Mouse (Mus musculus) limb, embryonic 12.5 days (tissue): ENCODE results near the gene Mpeg1. TPM values are rescaled to one million over a fixed set of nuclear protein-coding genes. Genes with fewer than 3 reads are reported as not detected.

ENCODE experiments used
- ATAC-seq: fragments of 200-750 bp; cut with Nextera tagmentation; 2 replicates; pipeline ENCODE4 v1.8.0; 2017; ENCODE audit warnings: low read depth, moderate TSS enrichment; ENCODE audit not compliant: insufficient number of reproducible peaks, insufficient read depth, low FRiP score, low TSS enrichment
- H3K27ac ChIP-seq: fragments of 300-500 bp; sonication (generic); 2 replicates; pipeline ENCODE4 v1.5.1; 2016; ENCODE audit warnings: mild to moderate bottlenecking, moderate library complexity
- H3K27me3 ChIP-seq: fragments of 300-500 bp; sonication (generic); 2 replicates; pipeline ENCODE4 v1.6.1; 2016; ENCODE audit warnings: mild to moderate bottlenecking, moderate library complexity
- H3K36me3 ChIP-seq: fragments of 300-500 bp; sonication (generic); 2 replicates; pipeline ENCODE4 v1.6.1; 2016; ENCODE audit warnings: mild to moderate bottlenecking, moderate library complexity
- H3K4me1 ChIP-seq: fragments of 300-500 bp; sonication (generic); replicated peaks from 2 replicates; pipeline ENCODE4 v1.6.1; 2016
- H3K4me2 ChIP-seq: fragments of 300-500 bp; sonication (generic); 2 replicates; pipeline ENCODE4 v1.6.1; 2016; ENCODE audit warnings: mild to moderate bottlenecking, moderate library complexity
- H3K4me3 ChIP-seq: fragments of 300-500 bp; sonication (generic); replicated peaks from 2 replicates; pipeline ENCODE4 v1.5.1; 2016; ENCODE audit warnings: mild to moderate bottlenecking
- H3K9ac ChIP-seq: fragments of 300-500 bp; sonication (generic); replicated peaks from 2 replicates; pipeline ENCODE4 v1.6.1; 2016; ENCODE audit warnings: mild to moderate bottlenecking, moderate library complexity
- H3K9me3 ChIP-seq: fragments of 300-500 bp; sonication (generic); 2 replicates; pipeline ENCODE4 v1.6.1; 2016; ENCODE audit warnings: mild to moderate bottlenecking, moderate library complexity
- WGBS: fragments of 180-500 bp; shearing (Covaris S2); methylation state at CpG from one replicate; pipeline ENCODE4 v1.1.7; 2016; 5-methylcytosine and 5-hydroxymethylcytosine counted together
- polyA plus RNA-seq: library from polyadenylated mRNA; unstranded; fragments of >200 nt; fragmentation: Nextera tagmentation; extraction: Ambion mirVana; gene quantifications from 2 replicates; pipeline ENCODE4 v1.2.1, GENCODE M21; 2016

The Mpeg1 gene
- polyA plus RNA-seq, 1 experiment from 2014 or later = 0.25 TPM

GRCm38 (mm10) chr19:12439581-12439980, 21.0 kb upstream of the Mpeg1 start:
- Histone ChIP-seq H3K4me2 (no peak overlapping the region), H3K36me3 (no peaks in the 10 kb centered on the region), H3K9me3 (no peaks in the 10 kb centered on the region), H3K4me3 (no peak overlapping the region), H3K4me1 (no peaks in the 10 kb centered on the region), H3K27ac (no peak overlapping the region), H3K27me3 (no peaks in the 10 kb centered on the region), H3K9ac (no peak overlapping the region)
- no peak for ATAC-seq
- 42% methylated on average over 1 of the region's 1 CpGs for WGBS

GRCm38 (mm10) chr19:12440103-12440725, 20.4 kb upstream of the Mpeg1 start:
- H3K4me1 ChIP-seq = no peaks in the 10 kb centered on the region
- no peak for ATAC-seq
- 75% methylated on average over 5 of the region's 5 CpGs for WGBS
- H3K9ac ChIP-seq = no peak overlapping the region
- H3K4me2 ChIP-seq = no peak overlapping the region
- no peaks in the 10 kb centered on the region for H3K36me3 ChIP-seq
- no peaks in the 10 kb centered on the region for H3K27me3 ChIP-seq
- H3K4me3 ChIP-seq = no peak overlapping the region
- H3K9me3 ChIP-seq = no peaks in the 10 kb centered on the region
- no peak overlapping the region for H3K27ac ChIP-seq

- H3K4me2 ChIP-seq = no peak overlapping the region
- no peaks in the 10 kb centered on the region for H3K9me3 ChIP-seq
- WGBS = 76% methylated on average over 4 of the region's 4 CpGs
- H3K4me3 ChIP-seq = no peak overlapping the region
- H3K27ac ChIP-seq = no peak overlapping the region
- no peak for ATAC-seq
- H3K36me3 ChIP-seq = no peaks in the 10 kb centered on the region
- H3K27me3 ChIP-seq = no peaks in the 10 kb centered on the region
- no peak overlapping the region for H3K9ac ChIP-seq
- no peaks in the 10 kb centered on the region for H3K4me1 ChIP-seq
These were observed 18.0 kb upstream of the Mpeg1 start for GRCm38 (mm10) chr19:12442560-12442959.

- no peak overlapping the region for H3K4me3 ChIP-seq
- H3K27me3 ChIP-seq = no peaks in the 10 kb centered on the region
- no peaks in the 10 kb centered on the region for H3K9me3 ChIP-seq
- H3K4me1 ChIP-seq = no peaks in the 10 kb centered on the region
- H3K9ac ChIP-seq = no peak overlapping the region
- H3K36me3 ChIP-seq = no peaks in the 10 kb centered on the region
- no peak overlapping the region for H3K27ac ChIP-seq
- WGBS = 82% methylated on average over 3 of the region's 3 CpGs
- H3K4me2 ChIP-seq = no peak overlapping the region
- no peak for ATAC-seq
These were observed 15.6 kb upstream of the Mpeg1 start for GRCm38 (mm10) chr19:12445014-12445413.

GRCm38 (mm10) chr19:12457401-12458066, 3.0 kb upstream of the Mpeg1 start:
- WGBS = 32% methylated on average over 12 of the region's 12 CpGs
- H3K36me3 ChIP-seq = no peaks in the 10 kb centered on the region
- H3K9me3 ChIP-seq = no peaks in the 10 kb centered on the region
- peak overlapping the region; percentile 74 for H3K27ac ChIP-seq
- H3K9ac ChIP-seq = 0 out of 2 replicates have a peak overlapping the region, but pooled peaks have one; percentile 31
- H3K4me3 ChIP-seq = peak overlapping the region; percentile 21
- peak; percentile 79 for ATAC-seq
- peak overlapping the region; percentile 43 for H3K4me2 ChIP-seq
- no peaks in the 10 kb centered on the region for H3K27me3 ChIP-seq
- H3K4me1 ChIP-seq = peaks cover 8% of the 10 kb centered on the region; the same call in 1 of the 2 replicates

GRCm38 (mm10) chr19:12459516-12459915, 1.1 kb upstream of the Mpeg1 start:
- no peaks in the 10 kb centered on the region for H3K36me3 ChIP-seq
- H3K4me2 ChIP-seq = no peak overlapping the region
- H3K9ac ChIP-seq = no peak overlapping the region
- no peaks in the 10 kb centered on the region for H3K27me3 ChIP-seq
- ATAC-seq = no peak
- no peaks in the 10 kb centered on the region for H3K9me3 ChIP-seq
- no peak overlapping the region for H3K4me3 ChIP-seq
- WGBS = 69% methylated on average over 4 of the region's 4 CpGs
- H3K27ac ChIP-seq = no peak overlapping the region
- peaks cover 8% of the 10 kb centered on the region; the same call in 1 of the 2 replicates for H3K4me1 ChIP-seq

GRCm38 (mm10) chr19:12462851-12463721, 2.5 kb downstream of the Mpeg1 start:
- no peaks in the 10 kb centered on the region for H3K27me3 ChIP-seq
- WGBS = 78% methylated on average over 7 of the region's 7 CpGs
- no peak for ATAC-seq
- H3K9me3 ChIP-seq = no peaks in the 10 kb centered on the region
- H3K4me1 ChIP-seq = no peaks in the 10 kb centered on the region
- no peak overlapping the region for H3K4me3 ChIP-seq
- H3K9ac ChIP-seq = no peak overlapping the region
- 0 out of 2 replicates have a peak overlapping the region, but pooled peaks have one; percentile 2 for H3K27ac ChIP-seq
- H3K4me2 ChIP-seq = no peak overlapping the region
- no peaks in the 10 kb centered on the region for H3K36me3 ChIP-seq

GRCm38 (mm10) chr19:12463722-12464035, 3.1 kb downstream of the Mpeg1 start:
- Histone ChIP-seq H3K9ac (no peak overlapping the region), H3K36me3 (no peaks in the 10 kb centered on the region), H3K27me3 (no peaks in the 10 kb centered on the region), H3K4me2 (no peak overlapping the region), H3K4me1 (no peaks in the 10 kb centered on the region), H3K9me3 (no peaks in the 10 kb centered on the region), H3K4me3 (no peak overlapping the region), H3K27ac (0 out of 2 replicates have a peak overlapping the region, but pooled peaks have one; percentile 2)
- WGBS = 57% methylated on average over 1 of the region's 1 CpGs
- no peak for ATAC-seq

GRCm38 (mm10) chr19:12464127-12464526, 3.5 kb downstream of the Mpeg1 start:
- WGBS = 81% methylated on average over 5 of the region's 5 CpGs
- Histone ChIP-seq H3K9me3 (no peaks in the 10 kb centered on the region), H3K27ac (no peak overlapping the region), H3K27me3 (no peaks in the 10 kb centered on the region), H3K36me3 (no peaks in the 10 kb centered on the region), H3K4me2 (no peak overlapping the region), H3K4me1 (no peaks in the 10 kb centered on the region), H3K4me3 (no peak overlapping the region), H3K9ac (no peak overlapping the region)
- ATAC-seq = no peak

GRCm38 (mm10) chr19:12464674-12465073, 4.1 kb downstream of the Mpeg1 start:
- Histone ChIP-seq H3K9ac (no peak overlapping the region), H3K36me3 (no peaks in the 10 kb centered on the region), H3K4me3 (no peak overlapping the region), H3K27ac (no peak overlapping the region), H3K27me3 (no peaks in the 10 kb centered on the region), H3K9me3 (no peaks in the 10 kb centered on the region), H3K4me2 (no peak overlapping the region), H3K4me1 (no peaks in the 10 kb centered on the region)
- WGBS = 92% methylated on average over 4 of the region's 4 CpGs
- ATAC-seq = no peak

- Histone ChIP-seq H3K4me2 (no peak overlapping the region), H3K27ac (no peak overlapping the region), H3K4me1 (no peaks in the 10 kb centered on the region), H3K27me3 (no peaks in the 10 kb centered on the region), H3K36me3 (no peaks in the 10 kb centered on the region), H3K4me3 (no peak overlapping the region), H3K9me3 (no peaks in the 10 kb centered on the region), H3K9ac (no peak overlapping the region)
- ATAC-seq = no peak
- WGBS = 90% methylated on average over 10 of the region's 10 CpGs
These were observed 5.1 kb downstream of the Mpeg1 start for GRCm38 (mm10) chr19:12465530-12466144.
